Mouse (Mus musculus) cerebellum, adult 11 months (tissue): Measurements from ENCODE around the gene Noc2l.

ENCODE experiments used
- DNase-seq: peaks from one replicate; pipeline ENCODE4 v3.0.0; 2022

The Noc2l gene

DNA sequence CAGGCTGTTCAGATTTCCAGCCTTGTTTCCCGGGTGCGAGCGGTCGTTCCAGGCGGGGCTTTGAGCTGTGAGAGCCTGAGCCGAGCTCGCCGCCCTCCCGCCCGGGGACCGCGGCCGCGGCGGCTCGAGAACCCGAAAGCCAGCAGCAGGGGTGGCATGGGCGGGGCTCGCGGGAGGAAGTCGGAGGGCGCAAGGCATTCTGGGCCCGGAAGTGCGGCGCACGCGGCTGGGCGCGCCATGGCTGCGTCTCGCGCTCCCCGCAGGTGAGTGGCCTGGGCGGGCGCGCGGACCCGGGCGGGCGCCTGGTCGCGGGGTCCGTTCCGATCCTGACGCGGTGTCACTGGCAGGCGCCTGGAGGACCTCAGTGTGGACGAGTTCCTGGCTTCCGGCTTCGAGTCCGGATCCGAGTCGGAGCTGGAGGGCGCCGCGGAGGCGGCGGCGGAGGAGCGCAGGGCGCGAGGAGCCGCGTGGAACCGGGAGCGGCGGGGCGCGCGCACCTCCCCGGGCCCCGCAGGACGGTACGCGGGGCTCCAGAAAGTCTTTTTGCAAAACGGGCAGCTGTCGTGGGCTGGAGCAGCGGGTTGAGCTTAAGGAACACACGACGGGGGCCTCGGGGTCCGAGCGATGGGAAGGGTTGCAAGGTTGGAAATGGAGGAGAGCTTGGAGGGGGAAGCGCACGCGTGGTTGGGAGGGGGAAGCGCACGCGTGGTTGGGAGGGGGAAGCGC is at the start of gene Noc2l:
Gene Noc2l (plus strand): TSS at position 203 of the 726 bp plus-strand sequence.
- peak; percentile 86 for DNase-seq

DNA sequence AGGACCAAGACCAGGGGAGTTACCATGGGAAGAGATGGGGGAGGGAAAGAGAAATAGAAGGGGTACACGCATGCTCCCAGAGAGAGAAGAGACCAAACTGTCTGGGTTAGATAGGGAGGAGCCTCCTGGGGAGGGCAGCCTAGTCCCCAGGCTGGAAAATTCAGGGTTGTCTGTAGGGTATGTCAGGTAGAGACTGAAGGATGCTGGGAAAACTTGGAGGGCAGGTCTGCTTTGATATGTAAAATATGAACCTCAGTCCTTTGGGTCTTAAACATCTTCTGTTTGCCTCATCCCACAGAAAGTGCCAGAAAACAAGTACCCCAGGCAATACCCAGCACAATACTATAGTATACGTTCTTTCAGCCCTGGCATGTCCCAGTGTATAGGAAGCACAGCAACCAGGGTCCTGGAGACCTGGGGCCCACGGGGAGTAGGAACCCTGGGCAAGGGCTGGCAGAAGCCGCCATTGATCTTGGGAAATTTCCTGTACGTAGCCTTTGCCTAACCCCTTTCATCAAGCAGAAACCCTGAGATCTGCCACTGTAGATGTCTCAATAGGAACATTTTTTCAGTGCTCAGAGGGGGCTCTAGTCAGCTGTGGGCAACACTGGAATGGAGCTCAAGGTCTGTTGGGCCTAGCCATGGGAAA is 47.5 kb upstream of the Noc2l start:
- DNase-seq: no peak

DNA sequence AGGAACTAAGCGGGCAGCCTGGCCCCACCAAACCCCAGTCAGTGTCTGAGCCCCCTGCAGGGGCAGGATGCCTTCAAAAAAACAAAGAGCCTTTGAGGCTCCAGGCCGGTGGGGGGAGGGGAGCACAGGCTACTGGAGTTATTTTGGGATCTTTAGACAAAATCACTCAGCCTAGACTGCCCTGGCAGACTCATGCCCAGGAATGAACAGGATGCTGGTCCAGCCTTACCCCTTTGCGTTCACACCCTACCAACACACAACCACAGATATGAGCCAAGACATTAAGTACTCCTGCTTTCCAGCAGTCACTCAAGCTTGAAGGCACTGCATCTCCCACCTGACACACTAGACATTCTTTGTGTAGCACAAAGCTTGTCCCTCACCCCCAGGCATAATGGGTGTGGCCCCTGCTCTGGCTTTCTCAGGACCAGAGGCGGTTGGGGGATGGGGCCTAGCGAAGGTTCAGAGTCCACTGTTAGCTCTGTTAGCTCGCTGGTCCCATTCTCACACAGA is 46.9 kb upstream of the Noc2l start:
- no peak for DNase-seq

GRCm38 (mm10) chr4:156192421-156193199 is 43.2 kb upstream of the Noc2l start:
- no peak for DNase-seq

DNA sequence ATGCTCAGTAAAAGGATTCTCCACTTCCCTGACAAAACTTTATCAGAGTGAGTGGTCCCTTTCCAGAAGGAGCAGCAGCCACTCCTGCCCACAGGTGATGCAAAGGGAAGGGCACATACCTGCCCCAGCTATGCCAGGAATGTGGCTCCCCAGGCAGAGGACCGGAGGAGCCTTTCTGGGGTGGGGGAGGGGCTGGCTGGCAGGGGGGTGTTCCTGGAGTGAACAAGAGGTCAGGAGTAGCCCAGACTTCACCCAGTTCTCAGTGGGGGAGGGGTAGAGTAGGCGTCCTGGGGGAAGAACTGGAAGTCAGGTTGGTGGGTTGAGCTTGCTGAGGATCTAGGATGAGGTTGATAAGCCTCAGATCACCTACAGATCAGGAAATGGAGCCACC is 42.6 kb upstream of the Noc2l start:
- no peak for DNase-seq

GRCm38 (mm10) chr4:156193906-156194305 is 41.9 kb upstream of the Noc2l start:
- DNase-seq: no peak

- no peak for DNase-seq
Observed at GRCm38 (mm10) chr4:156194346-156194745, 41.5 kb upstream of the Noc2l start.

GRCm38 (mm10) chr4:156195927-156196870 is 39.6 kb upstream of the Noc2l start:
- DNase-seq: peak; percentile 56

DNA sequence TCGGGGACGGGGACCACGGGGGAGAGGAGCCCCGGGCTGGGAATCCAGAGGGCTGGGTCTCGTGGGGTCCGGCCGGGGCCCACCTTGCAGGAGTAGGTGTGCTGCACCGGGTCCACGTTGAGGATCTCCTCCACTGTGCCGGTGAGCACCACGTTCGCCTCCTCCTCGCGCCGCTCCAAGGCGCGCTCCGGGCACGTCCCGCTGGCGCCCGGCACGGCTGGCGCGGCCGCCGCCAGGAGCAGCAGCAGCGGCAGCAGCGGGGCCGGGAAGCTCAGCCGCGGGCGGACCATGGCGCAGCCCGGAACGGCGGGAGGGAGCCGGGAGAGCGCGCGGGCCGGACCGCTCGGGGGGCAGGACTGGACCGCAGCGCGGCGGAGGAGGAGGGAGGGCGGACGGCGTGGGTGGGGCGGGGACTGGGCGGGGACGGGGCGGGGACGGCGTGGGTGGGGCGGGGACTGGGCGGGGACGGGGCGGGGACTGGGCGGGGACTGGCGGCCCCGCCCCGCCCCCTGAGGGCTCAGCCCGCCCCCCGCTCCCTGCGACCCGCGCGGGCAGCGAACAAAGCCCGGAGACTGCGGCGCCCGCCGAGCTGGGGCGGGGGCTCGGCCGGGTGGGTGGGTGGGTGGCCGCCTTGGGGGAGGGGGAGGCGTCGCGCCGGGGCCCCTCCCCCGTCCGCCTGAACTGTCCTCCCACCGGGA is 38.5 kb upstream of the Noc2l start, which contains the start of gene Agrn:
Gene Agrn (minus strand): TSS at position 358 of the 698 bp plus-strand sequence.
- DNase-seq: peak; percentile 73

- DNase-seq: peak; percentile 86
Observed at GRCm38 (mm10) chr4:156197829-156198205, 38.0 kb upstream of the Noc2l start.

GRCm38 (mm10) chr4:156200623-156201475 is 35.0 kb upstream of the Noc2l start, which contains the start of gene Isg15:
Isg15 (minus strand) TSS chr4:156200818.
- DNase-seq: no peak

DNA sequence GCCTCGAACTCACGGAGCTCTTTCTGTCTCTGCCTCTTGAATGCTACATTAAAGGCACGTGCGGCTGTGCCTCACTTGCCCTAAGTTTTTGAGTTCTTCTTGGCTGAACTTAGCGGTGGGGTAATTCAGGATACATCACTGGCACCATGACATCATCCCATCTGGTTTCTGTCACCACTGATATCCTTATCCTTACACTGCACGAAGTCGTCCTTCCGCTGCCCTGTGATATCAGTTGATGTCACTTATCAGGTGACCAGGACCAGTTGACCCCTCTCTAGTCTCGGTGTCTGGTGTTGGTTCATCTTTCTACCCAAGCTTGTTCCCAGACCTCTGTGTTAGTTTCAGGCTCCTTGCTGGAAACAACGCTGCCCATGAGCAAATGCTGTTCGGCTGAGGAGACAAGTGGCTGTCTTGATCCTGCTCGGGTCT is 33.3 kb upstream of the Noc2l start:
- DNase-seq: no peak

DNA sequence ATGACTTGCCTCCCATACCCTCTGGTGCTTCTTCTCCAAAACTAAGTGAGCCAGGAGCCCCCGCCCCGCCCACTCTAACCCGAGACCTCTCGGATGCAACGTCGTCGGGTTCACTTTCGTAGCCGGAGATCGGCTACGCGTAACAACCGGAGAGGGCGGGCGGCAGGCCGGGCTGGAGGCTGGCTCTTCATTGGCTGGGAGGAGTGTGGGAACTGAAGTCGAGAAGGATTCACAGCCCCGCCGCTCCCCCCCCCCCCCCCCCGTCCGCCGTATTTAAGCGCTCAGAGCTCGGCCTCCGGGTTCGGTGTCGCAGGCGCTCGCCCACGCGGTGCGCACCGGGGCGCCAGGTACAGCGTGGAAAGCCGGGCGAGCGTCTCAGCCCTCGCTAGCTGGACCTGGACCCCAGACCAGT is 32.8 kb upstream of the Noc2l start, which contains the start of gene AW011738:
Gene AW011738 (plus strand): TSS at position 304 of the 412 bp plus-strand sequence.
- DNase-seq: peak; percentile 68

GRCm38 (mm10) chr4:156203413-156204131 is 32.2 kb upstream of the Noc2l start:
- no peak for DNase-seq

- DNase-seq: no peak
Observed at GRCm38 (mm10) chr4:156208872-156209271, 26.9 kb upstream of the Noc2l start.

DNA sequence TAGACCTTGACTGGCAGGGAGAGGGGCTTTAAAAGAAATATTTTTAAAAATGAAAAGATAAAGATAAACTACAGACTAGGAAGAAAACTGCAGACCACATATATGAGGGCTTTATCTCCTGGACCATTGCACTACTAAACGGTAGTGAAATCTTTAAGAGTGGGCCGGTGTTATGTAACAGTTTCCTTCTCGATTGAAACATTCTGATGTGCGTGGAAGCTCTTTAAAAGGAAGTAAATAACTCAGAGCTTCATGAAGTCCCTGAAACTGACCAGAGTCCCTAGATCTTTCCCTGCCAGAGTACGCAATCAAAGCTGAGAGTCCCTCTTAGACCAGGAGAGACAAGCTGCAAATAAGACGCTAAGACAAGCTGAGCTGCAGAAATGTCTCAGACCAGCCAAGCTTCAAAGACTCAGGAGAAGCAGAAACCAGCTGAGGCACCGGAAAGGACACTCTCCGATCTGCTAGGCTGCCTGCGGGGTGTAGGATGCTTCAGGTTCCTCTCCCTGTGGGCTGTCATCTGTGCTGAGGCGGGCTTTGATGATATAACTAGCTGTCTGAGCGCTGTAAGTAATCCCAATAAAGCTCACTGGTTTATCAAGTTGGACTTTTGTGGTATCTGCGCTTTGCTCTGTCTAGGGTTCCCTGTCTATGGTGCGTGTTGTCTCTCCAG is 25.7 kb upstream of the Noc2l start:
- no peak for DNase-seq

DNA sequence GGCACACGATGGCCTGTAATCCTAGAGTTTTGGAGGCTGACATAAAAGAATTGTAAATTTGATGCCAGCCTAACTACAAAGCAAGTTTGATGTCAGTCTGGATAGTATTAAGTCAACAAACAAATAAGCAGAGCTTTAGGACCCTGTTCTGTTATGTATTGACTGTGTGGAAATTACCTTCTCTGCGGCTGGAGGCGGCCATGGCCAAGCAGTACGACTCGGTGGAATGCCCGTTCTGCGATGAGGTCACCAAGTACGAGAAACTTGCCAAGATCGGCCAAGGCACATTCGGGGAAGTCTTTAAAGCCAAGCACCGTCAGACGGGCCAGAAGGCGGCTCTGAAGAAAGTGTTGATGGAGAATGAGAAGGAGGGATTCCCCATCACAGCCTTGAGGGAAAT is 22.7 kb upstream of the Noc2l start:
- DNase-seq: no peak

DNA sequence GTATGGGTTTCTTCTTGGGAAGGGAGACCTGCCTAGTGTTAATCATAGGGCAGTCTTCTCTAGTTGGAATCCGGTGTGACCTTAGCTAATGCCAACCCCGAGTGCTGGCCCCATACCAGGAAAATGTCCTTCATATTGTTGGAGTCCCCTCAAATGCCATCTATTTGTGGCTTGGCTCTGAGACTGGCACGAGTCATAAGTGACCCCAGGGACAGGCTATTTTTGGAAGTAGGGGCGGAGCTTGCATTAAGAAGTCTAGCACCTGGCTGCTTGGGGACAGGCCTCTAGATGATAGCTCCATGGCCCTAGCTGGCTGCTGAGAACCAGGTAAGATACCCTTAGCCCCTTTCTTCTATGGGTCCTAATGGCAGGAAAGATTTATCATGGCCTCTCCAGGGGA is 20.2 kb upstream of the Noc2l start, which contains the start of gene Perm1:
Gene Perm1 (plus strand): TSS at position 220 of the 400 bp plus-strand sequence.
- no peak for DNase-seq

- DNase-seq: no peak
Observed at GRCm38 (mm10) chr4:156216196-156216595, 19.6 kb upstream of the Noc2l start.
